Mouse (Mus musculus) heart, postnatal 14 days (tissue): ENCODE results near the gene Olfr815. TPM values are rescaled to one million over a fixed set of nuclear protein-coding genes. Genes with fewer than 3 reads are reported as not detected.
"Not testable (repeated sequence)": the region's sequence is repeated elsewhere in the genome, so short reads cannot be mapped to it uniquely, and the experiment has no call there.

Experiments
- DNase-seq, 2 experiments: peaks; one replicate each; pipeline ENCODE4 v3.0.0; 2021 to 2022
- intact Hi-C: fragments of 180-260 bp; cut with DNase I; formaldehyde crosslinking; loops from one replicate; pipeline ENCODE4 v1.15.1; 2025
- long read RNA-seq, 2 experiments: library from polyadenylated mRNA; stranded (forward); transcript quantifications; one replicate each; pipeline ENCODE4 v2.0.0; 2021
- total RNA-seq, 2 experiments: library from RNA; stranded (reverse); gene quantifications; 2 replicates each; pipeline ENCODE4 v1.2.3; 2021

Olfr815 gene
- total RNA-seq = not detected
- long read RNA-seq, experiment 1 = 0 reads
- long read RNA-seq, experiment 2 = 0 reads

- intact Hi-C loops, DNase-seq: not testable (repeated sequence)
Observed at GRCm38 (mm10) chr10:129905767-129906166, at the start of gene Olfr815. TSS of gene Olfr815 (minus strand) at chr10:129905867.

GRCm38 (mm10) chr10:129949000-129949399 lies 43.3 kb upstream of the Olfr815 start, which contains the start of gene Olfr818:
TSS of gene Olfr818 (minus strand) at chr10:129949100.
- intact Hi-C loops = no loop called here
- no peak for DNase-seq

GRCm38 (mm10) chr10:129915497-129915896 lies 9.8 kb upstream of the Olfr815 start, which contains the start of gene Olfr816:
TSS of gene Olfr816 (minus strand) at chr10:129915597.
- no peak for DNase-seq
- intact Hi-C loops = no loop called here

- intact Hi-C loops = no loop called here
- no peak for DNase-seq
Observed at GRCm38 (mm10) chr10:129885934-129886333, 19.7 kb downstream of the Olfr815 start.

- DNase-seq, intact Hi-C loops: not testable (repeated sequence)
Observed at GRCm38 (mm10) chr10:129885496-129885895, 20.2 kb downstream of the Olfr815 start.

- intact Hi-C loops, DNase-seq: not testable (repeated sequence)
Observed at GRCm38 (mm10) chr10:129879751-129880150, 25.9 kb downstream of the Olfr815 start, which contains the start of gene Olfr814. TSS of gene Olfr814 (minus strand) at chr10:129879851.

GRCm38 (mm10) chr10:129855067-129855466 lies 50.6 kb downstream of the Olfr815 start, which contains the start of gene Olfr813:
TSS of gene Olfr813 (plus strand) at chr10:129855367.
- no peak for DNase-seq
- intact Hi-C loops = no loop called here

Other genes starting within 250 kb of the Olfr815 start
- not detected for gene Olfr800, start 248.2 kb downstream of the Olfr815 start, total RNA-seq
- gene Olfr801, start 232.0 kb downstream of the Olfr815 start, total RNA-seq = not detected
- gene Olfr802, start 217.7 kb downstream of the Olfr815 start, total RNA-seq = not detected
- not detected for gene Olfr803, start 211.6 kb downstream of the Olfr815 start, total RNA-seq
- gene Olfr804, start 202.7 kb downstream of the Olfr815 start, total RNA-seq = not detected
- gene Olfr805, start 176.5 kb downstream of the Olfr815 start, total RNA-seq = not detected
- gene Olfr806, start 163.9 kb downstream of the Olfr815 start, total RNA-seq = not detected
- not detected for gene Olfr807, start 148.1 kb downstream of the Olfr815 start, total RNA-seq
- not detected for gene Olfr808, start 140.4 kb downstream of the Olfr815 start, total RNA-seq
- gene Olfr809, start 131.2 kb downstream of the Olfr815 start, total RNA-seq = not detected
- gene Olfr810, start 111.0 kb downstream of the Olfr815 start, total RNA-seq = not detected
- gene Olfr811, start 101.5 kb downstream of the Olfr815 start, total RNA-seq = not detected
- gene Olfr812, start 59.8 kb downstream of the Olfr815 start, total RNA-seq = not detected
- gene Olfr813, start 50.5 kb downstream of the Olfr815 start, total RNA-seq = not detected
- gene Olfr814, start 26.0 kb downstream of the Olfr815 start, total RNA-seq = not detected
- gene Olfr816, start 9.7 kb upstream of the Olfr815 start, total RNA-seq = not detected
- not detected for gene Olfr818, start 43.2 kb upstream of the Olfr815 start, total RNA-seq
- not detected for gene Olfr819, start 61.4 kb upstream of the Olfr815 start, total RNA-seq
- gene Olfr247, start 70.3 kb upstream of the Olfr815 start, total RNA-seq = not detected
- not detected for gene Gm10310, start 79.2 kb upstream of the Olfr815 start, total RNA-seq
- gene Olfr820, start 106.8 kb upstream of the Olfr815 start, total RNA-seq = not detected
- gene Olfr821, start 124.5 kb upstream of the Olfr815 start, total RNA-seq = not detected
- not detected for gene Olfr822, start 165.3 kb upstream of the Olfr815 start, total RNA-seq
- not detected for gene Olfr823, start 209.5 kb upstream of the Olfr815 start, total RNA-seq
- gene Olfr824, start 224.1 kb upstream of the Olfr815 start, total RNA-seq = not detected